In the genomic region with DNA sequence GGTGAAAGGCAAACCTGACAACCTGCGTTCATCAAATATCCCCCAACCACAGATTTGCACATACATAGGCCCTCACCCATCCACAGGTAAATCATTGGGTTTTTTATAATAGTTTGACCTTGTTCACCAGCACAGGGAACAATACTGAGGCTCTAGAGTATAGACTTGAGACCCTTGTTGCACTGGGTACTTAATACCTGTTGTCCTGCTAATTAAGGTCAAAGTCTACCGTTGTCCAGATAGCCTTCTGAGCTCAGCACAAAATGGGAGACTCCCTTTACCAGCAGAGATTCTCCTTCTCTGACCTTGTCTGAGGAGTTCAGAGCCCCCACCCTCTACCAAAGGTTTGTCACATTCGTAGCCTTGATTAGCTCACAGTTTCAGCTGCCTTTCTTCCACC, we compare ENCODE assay signal across 24 mouse cellular contexts.
DNase-seq lines count a peak whose midpoint lies in the region; TF ChIP-seq lines count a peak whose summit lies in the region.
"Had no signal": no experiment of that assay in that cellular context is flagged by ENCODE, and none has a peak within 500 bp of the region (broad histone marks: within the 10 kb centered on the region; RNA-seq: fewer than 3 reads in every experiment).

No protein-coding gene starts in this region.

- peak overlapping the region; percentile 84 for H3K4me3 ChIP-seq in E14TG2a.4 (replicated peaks; ENCODE audit: low read length)
- H3K4me3 ChIP-seq: embryonic facial prominence, embryonic 10.5 days; embryonic facial prominence, embryonic 12.5 days; forebrain, embryonic 13.5 days; forebrain, embryonic 15.5 days had no signal

- DNase-seq in ES-CJ7 (ENCODE audit: low read depth, low spot score) (peak; percentile 100), R1 (ENCODE audit: low read depth, low spot score) (peak; percentile 97), ZHBTc4 (ENCODE audit: low read depth, low spot score) (peak; percentile 96)
- DNase-seq in cerebellum, adult 9-10 months = no peak
- no peak for DNase-seq in thymus, postnatal 36 days
- no peak for DNase-seq in kidney, adult 18-20 months
- DNase-seq: adrenal gland, adult 2 months; adrenal gland, postnatal 10 days; adrenal gland, postnatal 25 days; B cell, adult 2 months; cerebellum, adult 11 months; cerebellum, adult 18-20 months; cerebellum, adult 8-10 months; cerebellum, postnatal 10 days; cerebellum, postnatal 25 days; forebrain, postnatal 0 days had no signal

- H3K36me3 ChIP-seq in E14TG2a.4 (ENCODE audit: insufficient read depth, low read length) = peaks cover 24% of the 10 kb centered on the region
- H3K36me3 ChIP-seq: embryonic facial prominence, embryonic 10.5 days; embryonic facial prominence, embryonic 12.5 days; forebrain, embryonic 15.5 days; G1E had no signal

- TF ChIP-seq CTCF in E14TG2a.4 (conservative IDR thresholded peaks at IDR 0.05; ENCODE audit: low read length) = no peak

- no peaks in the 10 kb centered on the region for H3K27me3 ChIP-seq in E14TG2a.4 (ENCODE audit: insufficient read depth, low read length)
- H3K27me3 ChIP-seq: CH12.LX; embryonic facial prominence, embryonic 12.5 days; forebrain, embryonic 13.5 days; forebrain, embryonic 15.5 days; Patski had no signal

- peaks cover 42% of the 10 kb centered on the region for H3K9me3 ChIP-seq in E14TG2a.4 (ENCODE audit: low read length)
- H3K9me3 ChIP-seq: embryonic facial prominence, embryonic 10.5 days; embryonic facial prominence, embryonic 12.5 days; forebrain, embryonic 13.5 days; forebrain, embryonic 15.5 days; G1E had no signal

- peaks cover 77% of the 10 kb centered on the region for H3K4me1 ChIP-seq in E14TG2a.4 (replicated peaks; ENCODE audit: low read depth, low read length)
- H3K4me1 ChIP-seq: forebrain, embryonic 15.5 days had no signal

Comparison
In these comparisons a context has a peak if more than half of its experiments do, and no peak if none do; other contexts are left out.
1. DNase-seq: peak in ES-CJ7 (single experiment), R1 (single experiment) and ZHBTc4 (single experiment); none in cerebellum, adult 9-10 months (single experiment), thymus, postnatal 36 days (0 of 2) and kidney, adult 18-20 months (single experiment).